Mouse (Mus musculus) cerebellum, adult 2 months (tissue): ENCODE results near the gene Ftl1-ps1.

Source experiments
- CTCF ChIP-seq: fragments of 200-500 bp; IDR thresholded peaks from 2 replicates; pipeline ENCODE4 v1.5.1; 2011; ENCODE audit warnings: low read depth, mild to moderate bottlenecking, control low read depth, low read length, moderate library complexity, borderline replicate concordance; ENCODE audit not compliant: insufficient read depth
- POLR2A ChIP-seq: fragments of 200-500 bp; IDR thresholded peaks from 2 replicates; pipeline ENCODE4 v1.6.1; 2011; ENCODE audit warnings: low read length, control low read depth, borderline replicate concordance; ENCODE audit not compliant: insufficient read depth

GRCm38 (mm10) chr13:74389730-74390129, 9.8 kb upstream of the Ftl1-ps1 start:
- TF ChIP-seq CTCF = no peak
- no peak for TF ChIP-seq POLR2A
